In the genomic region with DNA sequence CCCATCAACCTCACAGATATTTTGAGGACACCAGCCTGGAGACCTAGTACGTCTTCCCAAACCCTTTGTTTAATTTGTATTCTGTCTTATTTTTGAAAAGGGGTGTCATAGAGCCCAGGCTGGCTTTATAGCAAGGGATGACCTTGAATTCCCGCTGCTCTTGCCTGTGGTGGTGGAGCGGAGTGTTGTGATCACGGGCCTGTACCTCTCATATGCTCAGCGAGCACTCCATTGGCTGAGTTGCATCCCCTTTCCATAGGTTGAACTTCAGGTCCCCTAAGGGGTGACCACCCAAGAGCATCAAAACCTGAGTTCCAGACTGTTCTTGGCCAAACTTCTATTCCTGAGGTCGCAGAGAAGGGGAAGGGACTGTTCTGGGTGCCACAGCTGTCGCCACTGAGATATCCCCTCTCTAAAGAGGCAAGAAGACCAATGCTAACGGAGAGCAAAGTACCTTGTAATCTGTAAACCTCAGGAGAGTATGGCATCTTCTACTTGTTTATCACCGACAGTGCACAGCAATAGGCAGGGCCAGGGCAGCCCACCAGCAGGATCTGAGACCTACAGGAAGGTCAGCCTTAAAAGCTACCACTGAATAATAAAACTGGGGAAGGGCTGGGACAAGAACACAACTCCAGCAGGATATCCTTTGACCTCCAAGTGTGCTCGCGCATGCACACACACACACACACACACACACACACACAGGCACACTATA, we compare ENCODE assay signal across 9 mouse cellular contexts. TPM values are rescaled to one million over a fixed set of nuclear protein-coding genes. Genes with fewer than 3 reads are reported as not detected.
A peak's percentile ranks its signal among the peaks of the same experiment; 100 is the strongest.
DNase-seq lines count a peak whose midpoint lies in the region; ATAC-seq and TF ChIP-seq lines count a peak whose summit lies in the region.
"Had no signal": no experiment of that assay in that cellular context is flagged by ENCODE, and none has a peak within 500 bp of the region (broad histone marks: within the 10 kb centered on the region; RNA-seq: fewer than 3 reads in every experiment).

No protein-coding gene starts in this region.

- no peak for TF ChIP-seq CTCF in layer of hippocampus, adult 2 months (conservative IDR thresholded peaks at IDR 0.05)
- no peak for TF ChIP-seq CTCF in hindbrain, postnatal 0 days (IDR thresholded peaks at IDR 0.05; ENCODE audit: low read depth)

- no peaks in the 10 kb centered on the region for H3K36me3 ChIP-seq in hindbrain, postnatal 0 days (ENCODE audit: insufficient read depth, low read length)
- no peaks in the 10 kb centered on the region for H3K36me3 ChIP-seq in midbrain, embryonic 15.5 days (replicated peaks)

- WGBS in hindbrain, postnatal 0 days: 73% methylated on average over 11 of the region's 11 CpGs
- WGBS in midbrain, embryonic 15.5 days: 77% methylated on average over 11 of the region's 11 CpGs

- peak overlapping the region; percentile 50 for H3K4me2 ChIP-seq in hindbrain, postnatal 0 days (ENCODE audit: low read depth, low read length)
- H3K4me2 ChIP-seq in midbrain, embryonic 15.5 days: peak overlapping the region; percentile 49

- H3K9me3 ChIP-seq in hindbrain, postnatal 0 days (ENCODE audit: low read length): no peaks in the 10 kb centered on the region
- H3K9me3 ChIP-seq in midbrain, embryonic 15.5 days: no peaks in the 10 kb centered on the region

- ATAC-seq in erythroblast, adult 5-6 weeks (replicated peaks; ENCODE audit: low FRiP score, poor library complexity, severe bottlenecking): peak; percentile 29; the same call in 1 of the 2 replicates
- no peak; the same call in 1 of the 2 replicates for ATAC-seq in hindbrain, postnatal 0 days
- ATAC-seq in midbrain, embryonic 15.5 days (replicated peaks): peak; percentile 34

- H3K27ac ChIP-seq in layer of hippocampus, adult 2 months: peak overlapping the region; percentile 90
- H3K27ac ChIP-seq in hindbrain, postnatal 0 days: peak overlapping the region; percentile 54
- peak overlapping the region; percentile 91 for H3K27ac ChIP-seq in midbrain, embryonic 15.5 days
- H3K27ac ChIP-seq: macrophage had no signal

- peak overlapping the region; percentile 52 for H3K4me3 ChIP-seq in layer of hippocampus, adult 2 months
- H3K4me3 ChIP-seq in hindbrain, postnatal 0 days (ENCODE audit: low read length): peak overlapping the region; percentile 18; the same call in 1 of the 2 replicates
- peak overlapping the region; percentile 24 for H3K4me3 ChIP-seq in midbrain, embryonic 15.5 days

- peak overlapping the region; percentile 50; the same call in 1 of the 2 replicates for H3K9ac ChIP-seq in hindbrain, postnatal 0 days (replicated peaks; ENCODE audit: low read length)
- no peak overlapping the region for H3K9ac ChIP-seq in midbrain, embryonic 15.5 days

- no peaks in the 10 kb centered on the region for H3K27me3 ChIP-seq in hindbrain, postnatal 0 days (ENCODE audit: insufficient read depth, low read length)
- H3K27me3 ChIP-seq in midbrain, embryonic 15.5 days (replicated peaks): no peaks in the 10 kb centered on the region

- peaks cover 7% of the 10 kb centered on the region; the same call in 1 of the 2 replicates for H3K4me1 ChIP-seq in hindbrain, postnatal 0 days (ENCODE audit: insufficient read depth, low read length)
- peaks cover 22% of the 10 kb centered on the region for H3K4me1 ChIP-seq in midbrain, embryonic 15.5 days

- DNase-seq in layer of hippocampus, adult 2 months (ENCODE audit: low spot score in 2 of 2): no peak
- no peak for DNase-seq in layer of hippocampus, adult 8-10 months (ENCODE audit: low spot score in 2 of 2)
- DNase-seq in hindbrain, postnatal 0 days (ENCODE audit: low spot score): no peak
- no peak for DNase-seq in left cerebral cortex, adult 9 months (ENCODE audit: low spot score in 2 of 2)
- DNase-seq in spleen, postnatal 36 days (ENCODE audit: low spot score in 2 of 2): no peak
- DNase-seq in thymus, postnatal 10 days (ENCODE audit: low spot score in 2 of 2): no peak

RNA-seq across cellular contexts. Expression of gene Sgca, which starts 3.5 kb away (rescaled TPM):
- total RNA-seq in layer of hippocampus, adult 2 months (2021): under 1 TPM in 1 of 2 experiments, not detected in 1; 0.44 TPM
- total RNA-seq in layer of hippocampus, adult 8-10 months (2022): under 1 TPM in 2 of 4 experiments, not detected in 2; 0.23 to 0.56 TPM
- not detected in 2 replicates for total RNA-seq in erythroblast, adult 5-6 weeks (2015; ENCODE audit: low replicate concordance)
- not detected in 2 replicates for total RNA-seq in erythroblast, adult 5-6 weeks (2017; ENCODE audit: low replicate concordance)
- 0.36 and 0.52 TPM in 2 replicates for total RNA-seq in hindbrain, postnatal 0 days (2014; rRNA removed)
- 0.26 and 0.28 TPM in 2 replicates for polyA plus RNA-seq in hindbrain, postnatal 0 days (2015; fragmentation: Nextera tagmentation; extraction: Ambion mirVana)
- polyA plus RNA-seq in midbrain, embryonic 15.5 days (2015; fragmentation: Nextera tagmentation; extraction: Ambion mirVana): not detected in 2 replicates
- polyA plus RNA-seq: macrophage had no signal

RNA-seq across cellular contexts. Expression of gene Ppp1r9b, which starts 11.2 kb away (rescaled TPM):
- 100 to 1,000 TPM; 967 to 974 TPM for total RNA-seq in layer of hippocampus, adult 2 months (2021)
- total RNA-seq in layer of hippocampus, adult 8-10 months (2022): 100 to 1,000 TPM; 819 to 832 (median 829) TPM
- 21.9 and 30.7 TPM in 2 replicates for total RNA-seq in erythroblast, adult 5-6 weeks (2015; ENCODE audit: low replicate concordance)
- 41.1 and 45.2 TPM in 2 replicates for total RNA-seq in erythroblast, adult 5-6 weeks (2017; ENCODE audit: low replicate concordance)
- total RNA-seq in hindbrain, postnatal 0 days (2014; rRNA removed): 170 and 190 TPM in 2 replicates
- polyA plus RNA-seq in hindbrain, postnatal 0 days (2015; fragmentation: Nextera tagmentation; extraction: Ambion mirVana): 18.8 and 19.4 TPM in 2 replicates
- polyA plus RNA-seq in midbrain, embryonic 15.5 days (2015; fragmentation: Nextera tagmentation; extraction: Ambion mirVana): 20.5 and 22.2 TPM in 2 replicates

RNA-seq across cellular contexts. Expression of gene Hils1, which starts 12.2 kb away (rescaled TPM):
- total RNA-seq in layer of hippocampus, adult 2 months (2021): not detected
- total RNA-seq in layer of hippocampus, adult 8-10 months (2022): not detected
- not detected in 2 replicates for total RNA-seq in erythroblast, adult 5-6 weeks (2015; ENCODE audit: low replicate concordance)
- not detected in 2 replicates for total RNA-seq in erythroblast, adult 5-6 weeks (2017; ENCODE audit: low replicate concordance)
- total RNA-seq in hindbrain, postnatal 0 days (2014; rRNA removed): not detected in 2 replicates
- not detected in 2 replicates for polyA plus RNA-seq in hindbrain, postnatal 0 days (2015; fragmentation: Nextera tagmentation; extraction: Ambion mirVana)
- not detected in 2 replicates for polyA plus RNA-seq in midbrain, embryonic 15.5 days (2015; fragmentation: Nextera tagmentation; extraction: Ambion mirVana)
- polyA plus RNA-seq: macrophage had no signal

RNA-seq across cellular contexts. Expression of gene Samd14, which starts 30.1 kb away (rescaled TPM):
- total RNA-seq in layer of hippocampus, adult 2 months (2021): 10 to 100 TPM; 38.9 to 40.8 TPM
- 10 to 100 TPM; 33.9 to 40.0 (median 36.4) TPM for total RNA-seq in layer of hippocampus, adult 8-10 months (2022)
- 22.1 and 25.9 TPM in 2 replicates for total RNA-seq in erythroblast, adult 5-6 weeks (2015; ENCODE audit: low replicate concordance)
- 32.0 and 47.1 TPM in 2 replicates for total RNA-seq in erythroblast, adult 5-6 weeks (2017; ENCODE audit: low replicate concordance)
- 216 and 223 TPM in 2 replicates for total RNA-seq in hindbrain, postnatal 0 days (2014; rRNA removed)
- polyA plus RNA-seq in hindbrain, postnatal 0 days (2015; fragmentation: Nextera tagmentation; extraction: Ambion mirVana): 128 and 137 TPM in 2 replicates
- polyA plus RNA-seq in midbrain, embryonic 15.5 days (2015; fragmentation: Nextera tagmentation; extraction: Ambion mirVana): 171 and 177 TPM in 2 replicates

RNA-seq across cellular contexts. Expression of gene Col1a1, which starts 43.6 kb away (rescaled TPM):
- 10 to 100 TPM in 1 of 2 experiments, 1 to 10 TPM in 1; 9.6 to 14.0 TPM for total RNA-seq in layer of hippocampus, adult 2 months (2021)
- total RNA-seq in layer of hippocampus, adult 8-10 months (2022): 1 to 10 TPM; 6.6 to 7.8 (median 7.3) TPM
- total RNA-seq in erythroblast, adult 5-6 weeks (2015; ENCODE audit: low replicate concordance): 0.21 TPM in 1 of 2 replicates, not detected in the other
- 0.68 TPM in 1 of 2 replicates, not detected in the other for total RNA-seq in erythroblast, adult 5-6 weeks (2017; ENCODE audit: low replicate concordance)
- total RNA-seq in hindbrain, postnatal 0 days (2014; rRNA removed): 48.3 and 53.0 TPM in 2 replicates
- polyA plus RNA-seq in hindbrain, postnatal 0 days (2015; fragmentation: Nextera tagmentation; extraction: Ambion mirVana): 56.5 and 73.3 TPM in 2 replicates
- polyA plus RNA-seq in midbrain, embryonic 15.5 days (2015; fragmentation: Nextera tagmentation; extraction: Ambion mirVana): 82.7 and 92.9 TPM in 2 replicates
